Mouse (Mus musculus): ENCODE measurements at regions not wholly inside any gene's neighbourhood (a gene's known extent, or its start where the extent isn't known, plus 50 kb on each side); places are given as distances from the start of the nearest gene placed in this dataset.

DNA sequence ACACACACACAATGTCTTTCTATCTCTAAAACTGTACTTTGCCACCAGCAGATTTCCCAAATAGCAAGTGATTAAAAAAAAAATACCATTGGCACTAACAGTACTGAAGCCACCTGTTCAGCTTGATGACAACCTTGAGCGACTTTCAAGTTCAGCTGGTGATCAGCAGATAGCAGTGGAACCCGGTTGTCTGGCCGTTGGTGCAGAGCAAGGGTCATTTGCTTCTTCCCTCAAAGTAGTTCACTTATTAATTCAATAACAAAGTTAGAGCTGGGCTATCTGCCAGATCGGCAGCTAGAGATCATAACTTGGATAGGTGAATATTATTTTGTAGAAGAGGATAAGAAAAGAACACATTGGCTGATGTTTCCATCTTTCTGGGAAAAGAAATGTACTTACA lies 180.5 kb downstream of the Rnd3 start:
- no peak for TF ChIP-seq CHD2 (IDR thresholded peaks at IDR 0.05; ENCODE audit: low read depth, low read length)
- no peak for TF ChIP-seq ZNF384 (IDR thresholded peaks at IDR 0.05; ENCODE audit: low read depth, low read length)
